Mouse (Mus musculus) left cerebral cortex, adult 18-20 months (tissue): ENCODE measurements at regions not wholly inside any gene's neighbourhood (a gene's known extent, or its start where the extent isn't known, plus 50 kb on each side); places are given as distances from the start of the nearest gene placed in this dataset.

Experiments used
- DNase-seq, 2 experiments: peaks; one replicate each; pipeline ENCODE4 v3.0.0; 2021 to 2022; ENCODE audit warnings: low spot score in 2 of 2, mixed read lengths in 1 of 2

DNA sequence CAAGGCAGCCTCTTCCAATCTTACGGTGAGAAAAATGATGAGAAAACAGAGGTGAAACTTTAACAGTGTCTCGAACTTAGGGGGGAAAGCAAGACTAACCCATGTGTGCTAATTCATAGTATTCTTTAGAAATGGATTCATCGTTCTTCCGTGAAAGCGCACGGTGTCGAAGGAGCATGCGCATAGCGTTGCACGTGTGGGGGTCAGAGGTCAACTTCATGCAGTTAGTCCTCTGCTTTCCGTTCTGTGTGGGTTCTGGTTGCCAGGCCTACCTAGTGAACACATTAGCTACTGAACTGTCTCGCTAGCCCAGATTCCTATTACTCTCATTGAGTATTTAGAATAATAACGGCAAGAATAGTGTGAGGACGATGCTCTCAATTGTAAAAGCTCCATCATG lies 74.7 kb upstream of the Kcnk2 start:
- no peak for DNase-seq

DNA sequence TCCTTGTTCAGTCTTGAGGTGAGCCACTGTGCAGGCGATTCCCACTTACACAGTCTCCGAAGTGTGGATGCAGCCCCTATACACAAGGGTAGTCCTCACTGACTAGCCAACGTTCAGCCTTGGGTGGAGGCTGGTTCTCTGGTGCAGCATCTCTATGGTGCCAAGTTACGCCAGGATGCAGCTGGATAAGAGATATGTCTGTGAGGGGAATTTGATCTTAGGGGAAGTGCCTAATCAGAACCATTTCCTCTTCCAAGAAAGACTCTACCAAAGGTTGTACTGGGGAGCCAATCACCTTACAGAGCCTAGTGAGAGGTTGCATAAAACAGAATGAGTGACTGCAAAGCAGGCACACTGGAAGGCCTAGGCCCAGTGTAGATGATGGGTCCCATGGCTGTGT lies 71.0 kb upstream of the Kcnk2 start:
- no peak for DNase-seq

DNA sequence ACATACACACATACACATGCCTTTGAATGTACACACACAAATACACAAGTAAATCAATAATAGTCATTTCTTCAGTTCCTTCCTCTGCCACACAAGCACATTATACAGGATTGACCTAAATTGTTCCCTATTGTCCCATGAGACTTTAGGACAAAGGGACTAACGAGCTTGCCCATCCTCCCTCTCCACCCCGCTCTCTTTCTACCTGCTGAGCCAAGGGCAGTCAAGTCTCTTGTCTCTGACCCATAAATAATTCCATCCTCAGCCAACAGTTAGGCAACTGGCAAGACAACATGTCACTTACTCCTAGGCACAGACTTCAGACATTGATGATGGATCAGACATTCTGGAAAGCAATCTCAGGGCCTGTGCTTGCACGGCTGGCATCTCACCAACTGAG lies 56.3 kb upstream of the Kcnk2 start:
- DNase-seq: no peak
